Mouse (Mus musculus): Measurements from ENCODE around the gene Dusp22. TPM values are rescaled to one million over a fixed set of nuclear protein-coding genes. Genes with fewer than 3 reads are reported as not detected.

Gene Dusp22
- polyA plus RNA-seq, 1 experiment = 23.7 TPM

- DNase-seq = no peak
- no peak for TF ChIP-seq POLR2A (IDR thresholded peaks at IDR 0.05; ENCODE audit: borderline replicate concordance, extremely low read depth, low read depth, low read length)
- no peak for TF ChIP-seq CTCF (IDR thresholded peaks at IDR 0.05; ENCODE audit: insufficient read depth, low read length)
- Histone ChIP-seq H3K4me3 (replicated peaks; ENCODE audit: extremely low read depth, low read depth, low read length) (no peak overlapping the region), H3K4me1 (ENCODE audit: control insufficient read depth, insufficient read depth, low read length) (no peaks in the 10 kb centered on the region; the same call in 1 of the 2 replicates)
- 62% methylated on average over 3 of the region's 3 CpGs for WGBS
Measured at GRCm38 (mm10) chr13:30760374-30761090, 100.7 kb downstream of the Dusp22 start.

Other genes starting within 250 kb of the Dusp22 start
- 93.1 and 111 TPM in 2 replicates for gene Uqcrfs1, start 114.6 kb upstream of the Dusp22 start, polyA plus RNA-seq (2012; rRNA removed)
- gene Irf4, start 89.2 kb downstream of the Dusp22 start, polyA plus RNA-seq (2012; rRNA removed) = 2.0 and 2.9 TPM in 2 replicates

Measured in lung, adult 2 months (tissue).